21 mouse cellular contexts compared by ENCODE assay signal in genomic region chr13:95963671-95964070, GRCm38 (mm10).
A peak's percentile ranks its signal among the peaks of the same experiment; 100 is the strongest.
DNase-seq lines count a peak whose midpoint lies in the region; ATAC-seq and TF ChIP-seq lines count a peak whose summit lies in the region.
"Had no signal": no experiment of that assay in that cellular context is flagged by ENCODE, and none has a peak within 500 bp of the region (broad histone marks: within the 10 kb centered on the region; RNA-seq: fewer than 3 reads in every experiment).

No protein-coding gene starts in this region.

- intact Hi-C loops in gastrocnemius, adult 2 months (cut with DNase I) = no loop called here

- H3K36me3 ChIP-seq in liver, embryonic 12.5 days = no peaks in the 10 kb centered on the region
- H3K36me3 ChIP-seq in liver, embryonic 11.5 days (ENCODE audit: control insufficient read depth, insufficient read depth, low read length) = no peaks in the 10 kb centered on the region
- no peaks in the 10 kb centered on the region for H3K36me3 ChIP-seq in embryonic facial prominence, embryonic 12.5 days
- H3K36me3 ChIP-seq in liver, embryonic 15.5 days (replicated peaks) = no peaks in the 10 kb centered on the region
- no peaks in the 10 kb centered on the region for H3K36me3 ChIP-seq in forebrain, embryonic 13.5 days (ENCODE audit: poor library complexity, severe bottlenecking)
- H3K36me3 ChIP-seq: forebrain, embryonic 12.5 days; heart, embryonic 12.5 days; midbrain, embryonic 10.5 days had no signal

- peaks cover 86% of the 10 kb centered on the region for H3K4me1 ChIP-seq in liver, embryonic 12.5 days
- peaks cover 50% of the 10 kb centered on the region for H3K4me1 ChIP-seq in liver, embryonic 11.5 days (replicated peaks; ENCODE audit: control insufficient read depth, insufficient read depth, low read length)
- H3K4me1 ChIP-seq in embryonic facial prominence, embryonic 12.5 days = peaks cover 56% of the 10 kb centered on the region
- peaks cover 91% of the 10 kb centered on the region for H3K4me1 ChIP-seq in liver, embryonic 15.5 days (replicated peaks)
- peaks cover 36% of the 10 kb centered on the region for H3K4me1 ChIP-seq in forebrain, embryonic 13.5 days

- H3K4me2 ChIP-seq in liver, embryonic 12.5 days = no peak overlapping the region
- H3K4me2 ChIP-seq in liver, embryonic 11.5 days = no peak overlapping the region
- H3K4me2 ChIP-seq in embryonic facial prominence, embryonic 12.5 days (replicated peaks) = no peak overlapping the region
- no peak overlapping the region for H3K4me2 ChIP-seq in liver, embryonic 15.5 days
- H3K4me2 ChIP-seq in forebrain, embryonic 13.5 days = no peak overlapping the region
- H3K4me2 ChIP-seq: forebrain, embryonic 12.5 days; heart, embryonic 12.5 days had no signal

- 38% methylated on average over 1 of the region's 1 CpGs for WGBS in liver, embryonic 12.5 days (ENCODE audit: insufficient replicate concordance)
- WGBS in liver, embryonic 11.5 days = 38% methylated on average over 1 of the region's 1 CpGs
- 67% methylated on average over 1 of the region's 1 CpGs for WGBS in embryonic facial prominence, embryonic 12.5 days
- 38% methylated on average over 1 of the region's 1 CpGs for WGBS in liver, embryonic 15.5 days (ENCODE audit: insufficient replicate concordance)
- 100% methylated on average over 1 of the region's 1 CpGs for WGBS in forebrain, embryonic 13.5 days

- no peak for ATAC-seq in liver, embryonic 12.5 days
- no peak for ATAC-seq in liver, embryonic 11.5 days (replicated peaks; ENCODE audit: low FRiP score)
- ATAC-seq in CD4-positive, CD25-positive, alpha-beta regulatory T cell, adult 4 months = peak; percentile 36
- no peak for ATAC-seq in embryonic facial prominence, embryonic 12.5 days (ENCODE audit: insufficient number of reproducible peaks, insufficient read depth, low FRiP score, low TSS enrichment)
- ATAC-seq in liver, embryonic 15.5 days (ENCODE audit: insufficient read depth) = no peak
- no peak for ATAC-seq in forebrain, embryonic 13.5 days

- no peak for DNase-seq in liver, embryonic 11.5 days (ENCODE audit: low spot score)
- no peak for DNase-seq in embryo, embryonic 10.5 days (ENCODE audit: low spot score)
- no peak for DNase-seq in gastrocnemius, adult 2 months
- DNase-seq: adrenal gland, postnatal 10 days; cerebellum, adult 2 months; cerebellum, postnatal 36 days; gastrocnemius, postnatal 10 days; heart, adult 11 months; heart, postnatal 10 days; kidney, adult 18-20 months; kidney, postnatal 10 days; lung, adult 18-20 months; lung, postnatal 10 days had no signal

- TF ChIP-seq CTCF in gastrocnemius, adult 2 months (IDR thresholded peaks at IDR 0.05) = no peak

- H3K9me3 ChIP-seq in liver, embryonic 12.5 days (replicated peaks) = no peaks in the 10 kb centered on the region
- H3K9me3 ChIP-seq in liver, embryonic 11.5 days (ENCODE audit: control insufficient read depth, low read length) = no peaks in the 10 kb centered on the region
- H3K9me3 ChIP-seq in embryonic facial prominence, embryonic 12.5 days = no peaks in the 10 kb centered on the region
- H3K9me3 ChIP-seq in liver, embryonic 15.5 days (replicated peaks) = no peaks in the 10 kb centered on the region
- no peaks in the 10 kb centered on the region for H3K9me3 ChIP-seq in forebrain, embryonic 13.5 days (replicated peaks)
- H3K9me3 ChIP-seq: forebrain, embryonic 12.5 days; heart, embryonic 12.5 days; midbrain, embryonic 10.5 days had no signal

- no peak overlapping the region for H3K4me3 ChIP-seq in liver, embryonic 12.5 days
- no peak overlapping the region for H3K4me3 ChIP-seq in liver, embryonic 11.5 days (ENCODE audit: low read depth, low read length)
- H3K4me3 ChIP-seq in embryonic facial prominence, embryonic 12.5 days = no peak overlapping the region
- no peak overlapping the region for H3K4me3 ChIP-seq in liver, embryonic 15.5 days (replicated peaks)
- no peak overlapping the region for H3K4me3 ChIP-seq in forebrain, embryonic 13.5 days
- no peak overlapping the region for H3K4me3 ChIP-seq in gastrocnemius, adult 2 months
- H3K4me3 ChIP-seq: forebrain, embryonic 12.5 days; heart, embryonic 12.5 days; midbrain, embryonic 10.5 days had no signal

- peak overlapping the region; percentile 88 for H3K27ac ChIP-seq in liver, embryonic 12.5 days
- no peak overlapping the region for H3K27ac ChIP-seq in liver, embryonic 11.5 days (ENCODE audit: low read depth, low read length)
- H3K27ac ChIP-seq in embryonic facial prominence, embryonic 12.5 days = peak overlapping the region; percentile 76
- H3K27ac ChIP-seq in liver, embryonic 15.5 days (replicated peaks) = peak overlapping the region; percentile 92
- no peak overlapping the region for H3K27ac ChIP-seq in forebrain, embryonic 13.5 days
- no peak overlapping the region for H3K27ac ChIP-seq in gastrocnemius, adult 2 months
- H3K27ac ChIP-seq: forebrain, embryonic 12.5 days; midbrain, embryonic 10.5 days had no signal

- no peaks in the 10 kb centered on the region for H3K27me3 ChIP-seq in liver, embryonic 12.5 days (replicated peaks)
- no peaks in the 10 kb centered on the region for H3K27me3 ChIP-seq in liver, embryonic 11.5 days (replicated peaks; ENCODE audit: control insufficient read depth, insufficient read depth, low read length)
- H3K27me3 ChIP-seq in embryonic facial prominence, embryonic 12.5 days = no peaks in the 10 kb centered on the region
- H3K27me3 ChIP-seq in liver, embryonic 15.5 days = no peaks in the 10 kb centered on the region
- no peaks in the 10 kb centered on the region for H3K27me3 ChIP-seq in forebrain, embryonic 13.5 days
- H3K27me3 ChIP-seq: forebrain, embryonic 12.5 days; heart, embryonic 12.5 days had no signal

- H3K9ac ChIP-seq in liver, embryonic 12.5 days = peak overlapping the region; percentile 10; the same call in 1 of the 2 replicates
- H3K9ac ChIP-seq in liver, embryonic 11.5 days (ENCODE audit: low read depth, low read length) = no peak overlapping the region
- H3K9ac ChIP-seq in embryonic facial prominence, embryonic 12.5 days = no peak overlapping the region
- H3K9ac ChIP-seq in liver, embryonic 15.5 days = no peak overlapping the region
- no peak overlapping the region for H3K9ac ChIP-seq in forebrain, embryonic 13.5 days
- H3K9ac ChIP-seq: forebrain, embryonic 12.5 days; heart, embryonic 12.5 days had no signal

Comparison
In these comparisons a context has a peak if more than half of its experiments do, and no peak if none do; other contexts are left out.
1. H3K27ac ChIP-seq: peak in liver, embryonic 12.5 days (single experiment), embryonic facial prominence, embryonic 12.5 days (single experiment) and liver, embryonic 15.5 days (single experiment); none in liver, embryonic 11.5 days (single experiment), forebrain, embryonic 13.5 days (single experiment) and gastrocnemius, adult 2 months (single experiment).